Mouse (Mus musculus): ENCODE measurements at regions not wholly inside any gene's neighbourhood (a gene's known extent, or its start where the extent isn't known, plus 50 kb on each side); places are given as distances from the start of the nearest gene placed in this dataset.

GRCm38 (mm10) chr3:147041201-147041600 is 189.0 kb downstream of the Ttll7 start:
- DNase-seq (ENCODE audit: low read depth in 3 of 3, low spot score in 3 of 3) (no peak), ATAC-seq (ENCODE audit: insufficient read depth) (no peak)
- Histone ChIP-seq H3K9me3 (ENCODE audit: control insufficient read depth, low read length) (no peaks in the 10 kb centered on the region), H3K27ac (no peak overlapping the region), H3K9ac (replicated peaks) (no peak overlapping the region), H3K4me2 (ENCODE audit: low read depth) (no peak overlapping the region), H3K4me1 (replicated peaks; ENCODE audit: control insufficient read depth in 2 of 2, insufficient read depth in 2 of 2, low read length in 1 of 2) (no peaks in the 10 kb centered on the region), H3K36me3 (replicated peaks; ENCODE audit: control insufficient read depth, insufficient read depth, low read depth) (no peaks in the 10 kb centered on the region), H3K27me3 (ENCODE audit: control insufficient read depth, insufficient read depth, low read length) (no peaks in the 10 kb centered on the region), H3K4me3 (ENCODE audit: insufficient read depth in 1 of 2, low read depth in 2 of 2, low read length in 2 of 2) (no peak overlapping the region)
- 58% methylated on average over 4 of the region's 4 CpGs for WGBS (ENCODE audit: insufficient replicate concordance)
- no peak for TF ChIP-seq EP300 (IDR thresholded peaks at IDR 0.05; ENCODE audit: low read depth)
- TF ChIP-seq CTCF (IDR thresholded peaks at IDR 0.05; ENCODE audit: low read depth), result no peak

- H3K4me2 ChIP-seq (ENCODE audit: low read depth), result no peak overlapping the region
- DNase-seq (ENCODE audit: low read depth in 3 of 3, low spot score in 3 of 3), result no peak
- H3K27me3 ChIP-seq (ENCODE audit: control insufficient read depth, insufficient read depth, low read length), result no peaks in the 10 kb centered on the region
- WGBS (ENCODE audit: insufficient replicate concordance), result 41% methylated on average over 3 of the region's 3 CpGs
- H3K36me3 ChIP-seq (replicated peaks; ENCODE audit: control insufficient read depth, insufficient read depth, low read depth), result no peaks in the 10 kb centered on the region
- ATAC-seq (ENCODE audit: insufficient read depth), result no peak
- H3K9ac ChIP-seq (replicated peaks), result no peak overlapping the region
- H3K4me1 ChIP-seq (replicated peaks; ENCODE audit: control insufficient read depth in 2 of 2, insufficient read depth in 2 of 2, low read length in 1 of 2), result no peaks in the 10 kb centered on the region
- H3K9me3 ChIP-seq (ENCODE audit: control insufficient read depth, low read length), result no peaks in the 10 kb centered on the region
- TF ChIP-seq EP300 (IDR thresholded peaks at IDR 0.05; ENCODE audit: low read depth) (no peak), CTCF (IDR thresholded peaks at IDR 0.05; ENCODE audit: low read depth) (no peak)
- no peak overlapping the region for H3K27ac ChIP-seq
- no peak overlapping the region for H3K4me3 ChIP-seq (ENCODE audit: insufficient read depth in 1 of 2, low read depth in 2 of 2, low read length in 2 of 2)
Measured at GRCm38 (mm10) chr3:147042911-147043310, 190.7 kb downstream of the Ttll7 start.

- no peak for ATAC-seq (ENCODE audit: insufficient read depth)
- H3K36me3 ChIP-seq (replicated peaks; ENCODE audit: control insufficient read depth, insufficient read depth, low read depth), result no peaks in the 10 kb centered on the region
- no peaks in the 10 kb centered on the region for H3K9me3 ChIP-seq (ENCODE audit: control insufficient read depth, low read length)
- H3K4me3 ChIP-seq (ENCODE audit: insufficient read depth in 1 of 2, low read depth in 2 of 2, low read length in 2 of 2), result no peak overlapping the region
- no peak overlapping the region for H3K27ac ChIP-seq
- no peak overlapping the region for H3K9ac ChIP-seq (replicated peaks)
- TF ChIP-seq CTCF (IDR thresholded peaks at IDR 0.05; ENCODE audit: low read depth) (no peak), EP300 (IDR thresholded peaks at IDR 0.05; ENCODE audit: low read depth) (no peak)
- no peak overlapping the region for H3K4me2 ChIP-seq (ENCODE audit: low read depth)
- H3K4me1 ChIP-seq (replicated peaks; ENCODE audit: control insufficient read depth in 2 of 2, insufficient read depth in 2 of 2, low read length in 1 of 2), result no peaks in the 10 kb centered on the region
- no peaks in the 10 kb centered on the region for H3K27me3 ChIP-seq (ENCODE audit: control insufficient read depth, insufficient read depth, low read length)
- no peak for DNase-seq (ENCODE audit: low read depth in 3 of 3, low spot score in 3 of 3)
- 40% methylated on average over 2 of the region's 2 CpGs for WGBS (ENCODE audit: insufficient replicate concordance)
Measured at GRCm38 (mm10) chr3:147046634-147047033, 194.5 kb downstream of the Ttll7 start.

GRCm38 (mm10) chr3:147054157-147054838 is 202.1 kb downstream of the Ttll7 start:
- no peak overlapping the region for H3K4me2 ChIP-seq (ENCODE audit: low read depth)
- no peak for ATAC-seq (ENCODE audit: insufficient read depth)
- TF ChIP-seq EP300 (IDR thresholded peaks at IDR 0.05; ENCODE audit: low read depth) (no peak), CTCF (IDR thresholded peaks at IDR 0.05; ENCODE audit: low read depth) (no peak)
- 55% methylated on average over 8 of the region's 8 CpGs for WGBS (ENCODE audit: insufficient replicate concordance)
- H3K4me3 ChIP-seq (ENCODE audit: insufficient read depth in 1 of 2, low read depth in 2 of 2, low read length in 2 of 2), result no peak overlapping the region
- H3K4me1 ChIP-seq (replicated peaks; ENCODE audit: control insufficient read depth in 2 of 2, insufficient read depth in 2 of 2, low read length in 1 of 2), result no peaks in the 10 kb centered on the region
- no peaks in the 10 kb centered on the region for H3K27me3 ChIP-seq (ENCODE audit: control insufficient read depth, insufficient read depth, low read length)
- H3K36me3 ChIP-seq (replicated peaks; ENCODE audit: control insufficient read depth, insufficient read depth, low read depth), result no peaks in the 10 kb centered on the region
- H3K9ac ChIP-seq (replicated peaks), result no peak overlapping the region
- no peaks in the 10 kb centered on the region for H3K9me3 ChIP-seq (ENCODE audit: control insufficient read depth, low read length)
- no peak overlapping the region for H3K27ac ChIP-seq
- no peak for DNase-seq (ENCODE audit: low read depth in 3 of 3, low spot score in 3 of 3)

GRCm38 (mm10) chr3:147057874-147058273 is 205.7 kb downstream of the Ttll7 start:
- Histone ChIP-seq H3K9me3 (ENCODE audit: control insufficient read depth, low read length) (no peaks in the 10 kb centered on the region), H3K4me2 (ENCODE audit: low read depth) (no peak overlapping the region), H3K4me3 (ENCODE audit: insufficient read depth in 1 of 2, low read depth in 2 of 2, low read length in 2 of 2) (no peak overlapping the region), H3K9ac (replicated peaks) (no peak overlapping the region), H3K27me3 (ENCODE audit: control insufficient read depth, insufficient read depth, low read length) (no peaks in the 10 kb centered on the region), H3K4me1 (replicated peaks; ENCODE audit: control insufficient read depth in 2 of 2, insufficient read depth in 2 of 2, low read length in 1 of 2) (no peaks in the 10 kb centered on the region), H3K36me3 (replicated peaks; ENCODE audit: control insufficient read depth, insufficient read depth, low read depth) (no peaks in the 10 kb centered on the region), H3K27ac (no peak overlapping the region)
- 55% methylated on average over 3 of the region's 3 CpGs for WGBS (ENCODE audit: insufficient replicate concordance)
- TF ChIP-seq EP300 (IDR thresholded peaks at IDR 0.05; ENCODE audit: low read depth), result no peak
- no peak for TF ChIP-seq CTCF (IDR thresholded peaks at IDR 0.05; ENCODE audit: low read depth)
- DNase-seq (ENCODE audit: low read depth in 3 of 3, low spot score in 3 of 3) (no peak), ATAC-seq (ENCODE audit: insufficient read depth) (no peak)
